Mouse (Mus musculus) brain, embryonic 14.5 days (tissue): ENCODE data around the gene Kbtbd12. TPM values are rescaled to one million over a fixed set of nuclear protein-coding genes. Genes with fewer than 3 reads are reported as not detected.

Source experiments
- DNase-seq: peaks from one replicate; pipeline ENCODE4 v3.0.0-alpha.2; 2011; ENCODE audit warnings: low read depth
- CTCF ChIP-seq: fragments of 200-500 bp; IDR thresholded peaks from 2 replicates; pipeline ENCODE4 v1.5.1; 2012; ENCODE audit warnings: inconsistent platforms, mild to moderate bottlenecking, moderate library complexity, borderline replicate concordance; ENCODE audit not compliant: insufficient read depth, insufficient read length; ENCODE audit errors: extremely low read depth
- POLR2A ChIP-seq: fragments of 200-500 bp; IDR thresholded peaks from 2 replicates; pipeline ENCODE4 v1.6.1; 2012; ENCODE audit warnings: mild to moderate bottlenecking, inconsistent platforms, borderline replicate concordance; ENCODE audit not compliant: poor library complexity, insufficient read depth, insufficient read length, severe bottlenecking; ENCODE audit errors: extremely low read depth
- polyA plus RNA-seq: library from polyadenylated mRNA; depleted of rRNA; stranded (reverse); fragments of >200 nt; gene quantifications from 2 replicates; pipeline ENCODE4 v1.2.3, GENCODE M21; 2012

Kbtbd12 gene
- polyA plus RNA-seq, 1 experiment: 0.16 TPM

DNA sequence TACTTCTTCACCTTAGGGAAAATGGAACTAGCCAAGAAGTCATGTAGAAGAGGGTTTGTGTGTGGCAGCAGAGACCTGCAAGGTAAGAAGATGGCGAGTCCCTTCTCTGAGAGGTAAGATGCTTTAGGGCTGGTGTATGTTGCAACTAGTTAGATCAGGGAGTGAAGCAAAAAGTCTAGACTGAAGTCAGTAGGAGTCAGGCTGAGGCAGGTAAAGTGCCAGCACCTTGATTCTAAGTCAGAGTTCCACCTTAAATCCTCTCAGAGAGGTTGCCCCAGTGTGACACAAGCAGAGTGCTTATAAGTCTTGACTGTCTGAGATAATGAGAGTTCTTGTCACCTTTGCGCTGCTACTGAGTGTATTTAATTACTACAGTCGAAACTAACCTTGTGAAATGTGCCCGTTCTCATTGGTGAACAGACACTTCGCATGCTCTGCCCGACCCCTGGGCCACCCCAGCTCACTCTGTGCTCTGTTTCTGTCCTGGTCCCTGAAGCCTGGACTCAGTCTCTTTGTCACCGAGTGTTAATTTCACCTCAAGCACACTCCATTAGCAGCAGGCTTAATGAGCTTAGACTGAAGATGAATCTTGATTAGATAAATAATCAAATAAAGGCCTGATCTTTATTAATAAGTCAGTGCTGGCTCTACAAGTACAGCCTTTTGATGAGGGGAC lies 49.0 kb downstream of the Kbtbd12 start:
- TF ChIP-seq POLR2A: no peak
- TF ChIP-seq CTCF: no peak
- peak; percentile 35 for DNase-seq

DNA sequence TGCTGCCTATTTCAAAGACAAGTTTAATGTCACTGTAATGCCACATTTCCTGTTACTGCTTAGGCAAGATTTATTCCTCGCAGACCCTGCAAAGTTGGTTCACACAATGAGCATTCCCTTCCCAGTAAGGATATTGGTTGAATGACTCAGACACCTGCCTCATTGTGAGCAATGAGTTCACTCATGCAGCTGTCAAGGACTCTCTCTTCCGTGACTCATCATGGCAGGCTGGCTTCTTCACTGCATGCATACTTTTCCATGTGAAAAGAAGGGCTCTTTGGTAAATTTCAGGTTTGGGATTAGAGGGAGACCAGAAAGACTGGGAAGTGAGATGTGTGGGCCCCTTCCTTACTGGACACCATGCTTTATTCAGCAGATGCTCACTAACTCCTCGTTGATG lies 50.7 kb downstream of the Kbtbd12 start:
- no peak for DNase-seq
- TF ChIP-seq POLR2A (no peak), CTCF (no peak)

DNA sequence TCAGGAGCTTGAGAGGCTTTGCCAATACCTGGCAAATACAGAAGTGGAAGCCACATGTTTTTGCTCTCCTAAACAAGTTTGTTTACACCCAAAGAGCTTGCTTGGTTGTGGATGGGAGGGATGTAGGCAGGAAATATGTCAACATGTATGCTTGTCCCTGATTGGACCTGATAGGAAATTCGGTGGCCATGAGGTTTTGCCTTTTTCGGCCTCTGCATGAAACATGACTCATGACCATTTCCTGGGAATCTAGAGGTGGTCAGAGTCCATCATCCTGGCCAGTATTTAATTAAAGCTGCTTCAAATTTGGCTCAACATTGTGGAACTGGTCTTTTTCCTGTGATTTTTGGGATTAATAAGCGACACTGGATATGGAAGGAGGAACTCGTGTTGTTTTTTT lies 53.8 kb downstream of the Kbtbd12 start:
- DNase-seq: no peak
- no peak for TF ChIP-seq CTCF
- TF ChIP-seq POLR2A: no peak

DNA sequence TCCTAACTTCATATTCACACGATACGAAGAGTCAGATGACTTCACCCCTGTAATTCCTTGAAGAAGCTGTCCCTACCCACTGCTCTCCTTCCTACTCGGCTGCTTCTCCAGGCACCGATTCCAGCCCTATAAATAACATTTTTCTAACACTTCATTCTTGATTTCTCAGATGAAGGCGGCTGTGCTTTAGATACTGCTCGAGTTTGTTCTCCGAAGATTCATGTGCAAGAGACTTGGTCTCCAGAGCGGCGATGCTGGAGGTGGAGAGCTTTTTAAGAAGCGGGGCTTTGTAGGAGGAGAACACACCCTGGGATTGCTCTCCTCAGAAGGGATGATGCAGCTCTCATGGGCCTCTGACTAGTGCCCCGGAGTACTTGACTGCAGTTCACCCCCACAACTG lies 61.3 kb downstream of the Kbtbd12 start:
- TF ChIP-seq CTCF (no peak), POLR2A (no peak)
- no peak for DNase-seq

DNA sequence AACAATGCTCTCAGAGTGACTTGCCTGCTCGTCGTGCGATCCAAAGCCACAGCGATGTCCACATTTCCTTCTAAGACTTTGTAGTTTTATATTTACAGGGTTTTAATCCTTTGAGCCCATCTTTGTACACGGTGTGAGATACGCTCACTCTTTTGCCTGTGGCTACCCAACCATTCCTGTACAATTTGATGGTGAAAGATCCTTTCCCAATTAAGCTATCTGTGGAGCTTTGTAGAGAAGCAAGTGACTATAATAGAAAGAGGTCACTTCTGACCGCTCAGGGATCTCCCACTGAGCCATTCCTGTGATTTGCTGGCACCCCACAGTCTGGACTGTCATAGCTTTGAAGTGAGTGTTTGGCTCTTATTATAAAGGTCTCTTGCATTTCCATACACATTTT lies 71.1 kb downstream of the Kbtbd12 start:
- TF ChIP-seq POLR2A (no peak), CTCF (no peak)
- peak; percentile 50 for DNase-seq

DNA sequence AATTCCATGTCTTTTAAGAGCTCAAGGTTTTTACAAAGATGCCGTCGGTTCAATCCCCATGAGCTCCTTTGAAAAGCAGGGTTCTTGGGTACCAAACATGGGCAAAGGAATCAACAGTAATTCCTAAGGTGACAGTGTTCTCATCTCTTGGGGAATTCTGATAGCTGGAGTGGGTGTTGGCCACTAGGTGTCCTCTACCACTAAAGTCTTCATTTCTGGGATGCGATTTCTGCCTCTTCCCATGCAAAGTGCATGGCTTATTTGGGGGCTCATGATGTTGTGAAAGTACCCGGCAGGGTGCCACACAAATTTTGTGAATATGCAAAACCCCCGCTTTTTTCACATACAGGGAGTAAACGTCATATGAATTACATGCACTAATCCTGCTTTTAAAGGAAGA lies 72.7 kb downstream of the Kbtbd12 start:
- DNase-seq: peak; percentile 52
- TF ChIP-seq CTCF (peak; percentile 58; the same call in 1 of the 2 replicates), POLR2A (no peak)

DNA sequence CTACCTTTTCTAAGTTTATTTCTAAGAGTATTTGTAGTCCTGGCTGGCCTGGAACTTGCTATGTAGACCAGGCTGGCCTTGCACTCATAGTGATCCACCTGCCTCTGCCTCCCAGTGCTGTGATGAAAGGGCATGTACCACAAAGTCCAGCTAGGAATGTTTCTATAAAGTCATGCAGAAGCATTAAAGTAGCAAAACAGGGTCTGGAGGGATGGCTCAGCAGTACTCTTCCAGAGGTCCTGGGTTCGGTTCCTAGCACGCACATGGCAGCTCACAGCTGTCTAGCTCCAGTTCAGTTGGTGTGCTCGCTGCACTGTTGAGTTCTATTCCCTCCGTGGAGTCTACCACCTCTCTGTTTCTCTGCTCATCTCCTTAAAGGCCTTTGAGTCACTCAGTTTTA lies 77.6 kb downstream of the Kbtbd12 start:
- DNase-seq: no peak
- TF ChIP-seq POLR2A: no peak
- TF ChIP-seq CTCF: no peak

DNA sequence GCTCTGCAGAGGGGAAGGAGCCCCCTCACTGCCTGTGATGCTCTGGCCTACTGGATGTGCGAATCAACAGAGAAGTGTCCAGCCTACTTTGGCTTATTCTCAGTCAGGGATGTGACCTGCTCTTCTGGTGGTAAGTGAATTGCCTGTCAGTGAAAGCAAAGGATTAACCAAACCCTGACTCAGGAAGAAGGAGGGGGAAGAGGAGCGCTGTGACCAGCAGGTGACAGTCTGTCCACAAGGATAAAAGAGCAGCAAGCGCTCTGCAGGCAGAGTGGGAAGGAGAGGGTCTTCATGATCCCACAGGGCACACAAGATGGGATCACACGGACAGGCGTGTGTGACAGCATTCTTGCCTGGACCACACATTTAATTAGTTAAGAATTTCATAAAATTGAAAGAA lies 78.1 kb downstream of the Kbtbd12 start:
- TF ChIP-seq CTCF (peak; percentile 44; the same call in 1 of the 2 replicates), POLR2A (no peak)
- DNase-seq: peak; percentile 56

DNA sequence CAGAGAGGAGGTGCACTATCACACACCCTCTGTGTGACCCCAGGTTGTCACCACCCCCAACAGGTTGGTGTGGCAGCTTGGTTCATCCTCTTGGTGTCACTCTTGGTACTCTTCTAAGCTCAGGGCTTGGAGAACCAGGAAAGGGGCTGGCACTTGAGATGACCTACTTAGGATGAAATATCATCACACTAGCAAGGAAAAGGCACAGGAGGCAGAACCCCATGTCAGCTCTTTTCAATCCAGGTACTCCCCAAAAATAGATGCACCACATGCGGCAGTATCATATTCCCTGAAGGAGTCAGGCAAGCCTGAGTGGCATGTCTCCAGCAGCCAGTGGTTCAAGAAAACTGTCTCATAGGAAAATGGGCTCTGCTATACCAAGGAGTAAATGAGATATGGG lies 79.7 kb downstream of the Kbtbd12 start:
- TF ChIP-seq POLR2A (no peak), CTCF (no peak)

DNA sequence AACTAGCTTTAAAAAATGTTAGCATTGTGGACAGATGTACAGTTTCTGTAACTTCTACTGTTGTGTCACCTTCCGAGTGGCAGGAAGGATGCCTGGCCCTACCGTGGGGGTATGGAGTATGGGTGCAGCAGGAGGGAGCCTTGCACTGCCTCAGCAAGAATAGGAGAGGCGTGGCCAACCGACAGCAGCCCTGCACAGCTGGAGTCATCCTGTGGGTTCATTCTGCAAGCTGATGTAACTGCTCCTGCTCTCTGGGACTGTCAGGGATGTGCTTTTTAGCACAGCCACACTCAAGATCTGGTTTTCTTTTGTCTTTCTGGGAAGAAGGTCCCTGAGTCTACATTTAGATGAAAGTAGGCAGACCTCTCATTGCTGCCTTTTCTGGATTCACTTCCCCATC lies 80.2 kb downstream of the Kbtbd12 start:
- TF ChIP-seq POLR2A (no peak), CTCF (no peak)
- DNase-seq: peak; percentile 5

More for the DNA sequence above, 79.7 kb downstream of the Kbtbd12 start:
- DNase-seq: no peak

DNA sequence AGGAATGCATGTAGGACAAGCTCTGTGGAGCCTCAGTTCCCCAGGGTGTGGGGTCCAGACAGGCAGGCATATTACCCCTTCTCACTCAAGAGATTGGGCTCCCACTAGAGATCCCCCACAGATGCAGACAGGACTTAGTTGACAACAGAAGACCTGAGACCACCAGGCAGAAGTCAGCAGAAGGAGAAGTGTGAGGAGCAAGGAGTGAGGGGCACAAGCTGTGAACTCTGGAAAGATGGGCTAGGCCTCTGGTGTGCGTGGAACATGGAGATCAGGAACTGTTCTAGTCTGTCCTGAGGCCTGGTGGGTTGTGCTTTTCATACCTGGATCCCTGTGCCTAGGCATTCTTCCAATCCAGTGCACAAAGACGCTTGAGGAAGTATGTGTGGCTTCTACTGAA lies 87.8 kb downstream of the Kbtbd12 start:
- TF ChIP-seq POLR2A (no peak), CTCF (no peak)
- no peak for DNase-seq

DNA sequence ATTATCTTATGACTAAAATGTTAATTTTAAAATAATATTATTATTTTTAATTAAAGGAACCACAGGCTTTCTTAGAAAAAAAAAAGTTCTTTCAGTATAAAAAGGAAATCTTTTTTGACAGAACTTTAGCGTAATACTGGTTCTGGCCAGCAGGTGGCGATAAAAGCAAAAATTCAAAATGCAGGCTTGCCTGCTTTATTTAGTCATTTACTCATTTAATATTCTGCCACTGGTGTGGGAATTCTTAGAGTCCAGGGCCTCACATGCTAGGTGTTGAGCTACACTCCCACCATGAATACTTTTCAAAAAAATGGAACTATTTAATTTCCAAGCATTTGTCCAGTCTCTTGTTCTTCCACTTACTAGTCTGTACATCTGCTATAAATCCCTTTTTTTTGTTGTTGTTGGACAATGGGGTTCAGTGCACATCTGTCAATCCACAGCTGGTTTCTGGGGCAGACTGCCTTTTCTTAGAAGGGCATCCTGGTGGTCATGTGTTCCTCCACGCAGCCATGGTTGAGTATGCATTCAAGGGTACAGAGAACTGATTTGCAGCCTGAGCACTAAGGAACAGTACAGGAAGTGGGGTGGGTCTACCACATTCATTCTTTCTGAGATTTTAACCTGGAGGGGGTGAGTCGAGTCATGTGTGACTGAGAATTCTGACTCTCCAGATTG lies 88.5 kb downstream of the Kbtbd12 start:
- TF ChIP-seq CTCF (peak; percentile 40), POLR2A (no peak)
- DNase-seq: peak; percentile 65

DNA sequence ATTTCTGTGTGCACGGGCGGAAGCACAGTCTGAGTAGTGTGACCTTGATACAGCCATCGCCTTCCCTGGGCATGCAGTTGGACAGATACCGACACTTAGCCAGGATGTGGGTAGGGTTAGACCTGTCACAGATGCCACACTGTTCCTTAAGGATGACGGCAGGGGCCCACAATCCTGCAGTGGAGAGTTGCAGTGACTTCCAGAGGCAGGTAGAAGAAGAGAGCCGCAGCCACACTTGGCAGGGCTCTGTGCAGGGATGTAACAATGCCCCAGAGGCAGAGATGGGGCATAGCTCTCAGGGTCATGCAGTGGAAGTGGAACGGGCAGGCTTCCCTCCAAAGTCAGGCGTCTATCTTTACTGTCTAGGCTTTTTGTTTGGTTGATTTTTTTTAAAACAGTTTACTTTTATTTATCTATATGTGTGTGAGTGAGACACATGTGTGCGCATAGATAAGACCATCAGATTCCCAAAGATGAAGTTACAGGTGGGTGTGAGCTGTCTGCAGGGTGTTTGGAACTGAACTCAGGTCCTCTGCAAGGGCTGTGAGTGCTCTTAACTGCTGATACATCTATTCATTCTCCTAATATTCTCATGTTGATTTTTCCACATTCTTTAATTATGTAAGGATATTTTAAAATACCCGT lies 89.2 kb downstream of the Kbtbd12 start:
- DNase-seq: no peak
- TF ChIP-seq POLR2A (no peak), CTCF (no peak)
